Mouse (Mus musculus): ENCODE data around the gene Actr6. TPM values are rescaled to one million over a fixed set of nuclear protein-coding genes. Genes with fewer than 3 reads are reported as not detected.

The Actr6 gene
- polyA plus RNA-seq, 1 experiment from 2014 or later = 50.9 TPM

- DNase-seq (ENCODE audit: low spot score) = no peak
- WGBS = 15% methylated on average over 5 of the region's 5 CpGs
- H3K27ac ChIP-seq (replicated peaks; ENCODE audit: low read depth, low read length) = no peak overlapping the region
These were observed 754 bp downstream of the Actr6 start for GRCm38 (mm10) chr10:89731341-89731740.

GRCm38 (mm10) chr10:89730386-89730785 lies 1.7 kb downstream of the Actr6 start:
- Histone ChIP-seq H3K9me3 (replicated peaks; ENCODE audit: control insufficient read depth, low read length) (no peaks in the 10 kb centered on the region), H3K9ac (replicated peaks; ENCODE audit: low read length) (no peak overlapping the region; the same call in 1 of the 2 replicates), H3K4me1 (ENCODE audit: control insufficient read depth, insufficient read depth, low read length) (no peaks in the 10 kb centered on the region), H3K36me3 (replicated peaks; ENCODE audit: control insufficient read depth, insufficient read depth, low read depth, low read length) (peaks cover 2% of the 10 kb centered on the region; the same call in 1 of the 2 replicates), H3K27me3 (ENCODE audit: control insufficient read depth, insufficient read depth, low read length) (no peaks in the 10 kb centered on the region), H3K27ac (replicated peaks; ENCODE audit: low read depth, low read length) (no peak overlapping the region), H3K4me2 (ENCODE audit: low read depth, low read length) (no peak overlapping the region), H3K4me3 (ENCODE audit: low read depth, low read length) (no peak overlapping the region)
- no peak for DNase-seq (ENCODE audit: low spot score)
- no peak for ATAC-seq (replicated peaks; ENCODE audit: insufficient number of reproducible peaks, low FRiP score, low TSS enrichment, low read depth)
- 85% methylated on average over 6 of the region's 6 CpGs for WGBS

More at GRCm38 (mm10) chr10:89731341-89731740, 754 bp downstream of the Actr6 start:
- H3K36me3 ChIP-seq (replicated peaks; ENCODE audit: control insufficient read depth, insufficient read depth, low read depth, low read length) = no peaks in the 10 kb centered on the region
- no peaks in the 10 kb centered on the region for H3K9me3 ChIP-seq (replicated peaks; ENCODE audit: control insufficient read depth, low read length)
- no peaks in the 10 kb centered on the region for H3K27me3 ChIP-seq (ENCODE audit: control insufficient read depth, insufficient read depth, low read length)
- H3K4me2 ChIP-seq (ENCODE audit: low read depth, low read length) = peak overlapping the region; percentile 46
- no peak for ATAC-seq (replicated peaks; ENCODE audit: insufficient number of reproducible peaks, low FRiP score, low TSS enrichment, low read depth)
- H3K9ac ChIP-seq (replicated peaks; ENCODE audit: low read length) = peak overlapping the region; percentile 64
- H3K4me3 ChIP-seq (ENCODE audit: low read depth, low read length) = peak overlapping the region; percentile 70
- no peaks in the 10 kb centered on the region for H3K4me1 ChIP-seq (ENCODE audit: control insufficient read depth, insufficient read depth, low read length)

GRCm38 (mm10) chr10:89722247-89723195 lies 9.6 kb downstream of the Actr6 start:
- Histone ChIP-seq H3K9me3 (replicated peaks; ENCODE audit: control insufficient read depth, low read length) (no peaks in the 10 kb centered on the region), H3K27me3 (ENCODE audit: control insufficient read depth, insufficient read depth, low read length) (no peaks in the 10 kb centered on the region), H3K4me1 (ENCODE audit: control insufficient read depth, insufficient read depth, low read length) (no peaks in the 10 kb centered on the region), H3K36me3 (replicated peaks; ENCODE audit: control insufficient read depth, insufficient read depth, low read depth, low read length) (peaks cover 2% of the 10 kb centered on the region; the same call in 1 of the 2 replicates), H3K27ac (replicated peaks; ENCODE audit: low read depth, low read length) (no peak overlapping the region), H3K4me3 (ENCODE audit: low read depth, low read length) (no peak overlapping the region), H3K4me2 (ENCODE audit: low read depth, low read length) (no peak overlapping the region), H3K9ac (replicated peaks; ENCODE audit: low read length) (no peak overlapping the region)
- 87% methylated on average over 14 of the region's 14 CpGs for WGBS
- DNase-seq (ENCODE audit: low spot score) = no peak
- no peak for ATAC-seq (replicated peaks; ENCODE audit: insufficient number of reproducible peaks, low FRiP score, low TSS enrichment, low read depth)

- Histone ChIP-seq H3K9me3 (replicated peaks; ENCODE audit: control insufficient read depth, low read length) (no peaks in the 10 kb centered on the region), H3K4me1 (ENCODE audit: control insufficient read depth, insufficient read depth, low read length) (no peaks in the 10 kb centered on the region), H3K4me3 (ENCODE audit: low read depth, low read length) (no peak overlapping the region), H3K36me3 (replicated peaks; ENCODE audit: control insufficient read depth, insufficient read depth, low read depth, low read length) (peaks cover 2% of the 10 kb centered on the region; the same call in 1 of the 2 replicates), H3K27me3 (ENCODE audit: control insufficient read depth, insufficient read depth, low read length) (no peaks in the 10 kb centered on the region), H3K27ac (replicated peaks; ENCODE audit: low read depth, low read length) (no peak overlapping the region), H3K9ac (replicated peaks; ENCODE audit: low read length) (no peak overlapping the region), H3K4me2 (ENCODE audit: low read depth, low read length) (no peak overlapping the region)
- DNase-seq (ENCODE audit: low spot score) = no peak
- 93% methylated on average over 3 of the region's 3 CpGs for WGBS
- no peak for ATAC-seq (replicated peaks; ENCODE audit: insufficient number of reproducible peaks, low FRiP score, low TSS enrichment, low read depth)
These were observed 11.3 kb downstream of the Actr6 start for GRCm38 (mm10) chr10:89720796-89721195.

GRCm38 (mm10) chr10:89720252-89720651 lies 11.8 kb downstream of the Actr6 start:
- Histone ChIP-seq H3K9me3 (replicated peaks; ENCODE audit: control insufficient read depth, low read length) (no peaks in the 10 kb centered on the region), H3K9ac (replicated peaks; ENCODE audit: low read length) (no peak overlapping the region), H3K4me1 (ENCODE audit: control insufficient read depth, insufficient read depth, low read length) (no peaks in the 10 kb centered on the region), H3K27me3 (ENCODE audit: control insufficient read depth, insufficient read depth, low read length) (no peaks in the 10 kb centered on the region), H3K4me3 (ENCODE audit: low read depth, low read length) (no peak overlapping the region), H3K4me2 (ENCODE audit: low read depth, low read length) (no peak overlapping the region), H3K27ac (replicated peaks; ENCODE audit: low read depth, low read length) (no peak overlapping the region), H3K36me3 (replicated peaks; ENCODE audit: control insufficient read depth, insufficient read depth, low read depth, low read length) (no peaks in the 10 kb centered on the region)
- ATAC-seq (replicated peaks; ENCODE audit: insufficient number of reproducible peaks, low FRiP score, low TSS enrichment, low read depth) (no peak), DNase-seq (ENCODE audit: low spot score) (no peak)

GRCm38 (mm10) chr10:89714910-89715309 lies 17.2 kb downstream of the Actr6 start:
- no peak overlapping the region for H3K4me2 ChIP-seq (ENCODE audit: low read depth, low read length)
- no peaks in the 10 kb centered on the region for H3K36me3 ChIP-seq (replicated peaks; ENCODE audit: control insufficient read depth, insufficient read depth, low read depth, low read length)
- no peak for ATAC-seq (replicated peaks; ENCODE audit: insufficient number of reproducible peaks, low FRiP score, low TSS enrichment, low read depth)
- no peak overlapping the region for H3K9ac ChIP-seq (replicated peaks; ENCODE audit: low read length)
- H3K4me1 ChIP-seq (ENCODE audit: control insufficient read depth, insufficient read depth, low read length) = no peaks in the 10 kb centered on the region
- H3K9me3 ChIP-seq (replicated peaks; ENCODE audit: control insufficient read depth, low read length) = no peaks in the 10 kb centered on the region
- H3K4me3 ChIP-seq (ENCODE audit: low read depth, low read length) = no peak overlapping the region
- WGBS = 93% methylated on average over 10 of the region's 10 CpGs
- DNase-seq (ENCODE audit: low spot score) = no peak
- no peaks in the 10 kb centered on the region for H3K27me3 ChIP-seq (ENCODE audit: control insufficient read depth, insufficient read depth, low read length)
- no peak overlapping the region for H3K27ac ChIP-seq (replicated peaks; ENCODE audit: low read depth, low read length)

- Histone ChIP-seq H3K36me3 (replicated peaks; ENCODE audit: control insufficient read depth, insufficient read depth, low read depth, low read length) (no peaks in the 10 kb centered on the region), H3K9ac (replicated peaks; ENCODE audit: low read length) (no peak overlapping the region), H3K4me3 (ENCODE audit: low read depth, low read length) (no peak overlapping the region), H3K9me3 (replicated peaks; ENCODE audit: control insufficient read depth, low read length) (no peaks in the 10 kb centered on the region), H3K4me2 (ENCODE audit: low read depth, low read length) (no peak overlapping the region), H3K4me1 (ENCODE audit: control insufficient read depth, insufficient read depth, low read length) (no peaks in the 10 kb centered on the region), H3K27ac (replicated peaks; ENCODE audit: low read depth, low read length) (no peak overlapping the region), H3K27me3 (ENCODE audit: control insufficient read depth, insufficient read depth, low read length) (no peaks in the 10 kb centered on the region)
- DNase-seq (ENCODE audit: low spot score) (peak; percentile 62), ATAC-seq (replicated peaks; ENCODE audit: insufficient number of reproducible peaks, low FRiP score, low TSS enrichment, low read depth) (peak; percentile 66; the same call in 1 of the 2 replicates)
- 34% methylated on average over 10 of the region's 10 CpGs for WGBS
These were observed 23.4 kb downstream of the Actr6 start for GRCm38 (mm10) chr10:89708720-89709119.

- 85% methylated on average over 3 of the region's 3 CpGs for WGBS
These were observed 24.7 kb downstream of the Actr6 start for GRCm38 (mm10) chr10:89707397-89707796.

More at GRCm38 (mm10) chr10:89707397-89707796, 24.7 kb downstream of the Actr6 start:
- H3K27ac ChIP-seq (replicated peaks; ENCODE audit: low read depth, low read length) = no peak overlapping the region
- no peaks in the 10 kb centered on the region for H3K4me1 ChIP-seq (ENCODE audit: control insufficient read depth, insufficient read depth, low read length)
- no peaks in the 10 kb centered on the region for H3K36me3 ChIP-seq (replicated peaks; ENCODE audit: control insufficient read depth, insufficient read depth, low read depth, low read length)
- DNase-seq (ENCODE audit: low spot score) (no peak), ATAC-seq (replicated peaks; ENCODE audit: insufficient number of reproducible peaks, low FRiP score, low TSS enrichment, low read depth) (no peak)
- H3K27me3 ChIP-seq (ENCODE audit: control insufficient read depth, insufficient read depth, low read length) = no peaks in the 10 kb centered on the region
- no peaks in the 10 kb centered on the region for H3K9me3 ChIP-seq (replicated peaks; ENCODE audit: control insufficient read depth, low read length)
- no peak overlapping the region for H3K4me2 ChIP-seq (ENCODE audit: low read depth, low read length)
- no peak overlapping the region for H3K9ac ChIP-seq (replicated peaks; ENCODE audit: low read length)
- H3K4me3 ChIP-seq (ENCODE audit: low read depth, low read length) = no peak overlapping the region
